Mouse (Mus musculus) liver, postnatal 0 days (tissue): Measurements from ENCODE around the gene N4bp2. TPM values are rescaled to one million over a fixed set of nuclear protein-coding genes. Genes with fewer than 3 reads are reported as not detected.

Experiments used
- ATAC-seq: fragments of 200-750 bp; cut with Nextera tagmentation; 2 replicates; pipeline ENCODE4 v1.8.0; 2017; ENCODE audit warnings: mild to moderate bottlenecking, moderate library complexity
- DNase-seq: peaks from one replicate; pipeline ENCODE4 v3.0.0-alpha.2; 2016
- H3K27ac ChIP-seq: fragments of 300-500 bp; sonication (generic); 2 replicates; pipeline ENCODE4 v1.5.1; 2014; ENCODE audit warnings: antibody characterized with exemption, moderate library complexity, mild to moderate bottlenecking, low read depth
- H3K27me3 ChIP-seq: fragments of 300-500 bp; sonication (generic); 2 replicates; pipeline ENCODE4 v1.6.1; 2014; ENCODE audit warnings: low read length, control low read depth, mixed read lengths; ENCODE audit not compliant: insufficient read depth
- H3K36me3 ChIP-seq: fragments of 300-500 bp; sonication (generic); replicated peaks from 2 replicates; pipeline ENCODE4 v1.6.1; 2014; ENCODE audit warnings: mild to moderate bottlenecking, control low read depth, low read length, moderate library complexity, mixed read lengths; ENCODE audit not compliant: insufficient read depth
- H3K4me1 ChIP-seq: fragments of 300-500 bp; sonication (generic); 2 replicates; pipeline ENCODE4 v1.6.1; 2014; ENCODE audit warnings: antibody characterized with exemption, mild to moderate bottlenecking, control low read depth; ENCODE audit not compliant: insufficient read depth
- H3K4me2 ChIP-seq: fragments of 300-500 bp; sonication (generic); 2 replicates; pipeline ENCODE4 v1.6.1; 2014; ENCODE audit warnings: low read depth, mild to moderate bottlenecking, low read length, moderate library complexity, mixed read lengths
- H3K4me3 ChIP-seq: fragments of 300-500 bp; sonication (generic); 2 replicates; pipeline ENCODE4 v1.5.1; 2014; ENCODE audit warnings: low read depth, low read length
- H3K9ac ChIP-seq: fragments of 300-500 bp; sonication (generic); replicated peaks from 2 replicates; pipeline ENCODE4 v1.6.1; 2014; ENCODE audit warnings: mild to moderate bottlenecking, moderate library complexity
- H3K9me3 ChIP-seq: fragments of 300-500 bp; sonication (generic); 2 replicates; pipeline ENCODE4 v1.6.1; 2016; ENCODE audit warnings: mild to moderate bottlenecking, control low read depth, low read length, mixed read lengths
- CTCF ChIP-seq: sonication (generic); IDR thresholded peaks from 2 replicates; pipeline ENCODE4 v1.5.1; 2016; ENCODE audit warnings: antibody characterized with exemption, low read depth
- EP300 ChIP-seq: IDR thresholded peaks from 2 replicates; pipeline ENCODE4 v1.6.1; 2016; ENCODE audit warnings: antibody characterized with exemption, low read depth, mild to moderate bottlenecking
- WGBS: fragments of 180-500 bp; shearing (Covaris S2); extraction: QIAGEN DNeasy Blood & Tissue Kit; methylation state at CpG from one replicate; pipeline ENCODE4 v1.1.7; 2014; ENCODE audit not compliant: insufficient replicate concordance; 5-methylcytosine and 5-hydroxymethylcytosine counted together
- polyA plus RNA-seq: library from polyadenylated mRNA; unstranded; fragments of >200 nt; fragmentation: Nextera tagmentation; extraction: Ambion mirVana; gene quantifications from 2 replicates; pipeline ENCODE4 v1.2.1, GENCODE M21; 2015

The N4bp2 gene
- polyA plus RNA-seq, 1 experiment from 2014 or later: 5.1 TPM

DNA sequence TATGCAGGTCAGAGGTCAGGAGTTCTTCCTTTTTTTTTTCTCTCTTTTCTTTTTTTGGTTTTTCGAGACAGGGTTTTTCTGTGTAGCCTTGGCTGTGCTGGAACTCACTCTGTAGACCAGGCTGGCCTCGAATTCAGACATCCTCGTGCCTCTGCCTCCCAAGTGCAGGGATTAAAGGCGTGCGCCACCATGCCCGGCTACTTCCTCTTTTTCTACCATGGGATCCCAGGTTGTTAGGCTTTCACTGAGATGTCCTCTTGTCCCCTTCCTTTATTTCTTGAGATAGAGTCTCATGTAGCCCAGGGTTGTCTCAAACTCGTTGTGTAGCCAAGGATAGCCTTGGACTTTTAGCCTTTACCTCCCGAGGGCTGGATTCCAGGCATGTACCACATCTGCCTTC lies 83.2 kb downstream of the N4bp2 start:
- Histone ChIP-seq H3K4me1 (no peaks in the 10 kb centered on the region), H3K4me3 (no peak overlapping the region), H3K36me3 (no peaks in the 10 kb centered on the region), H3K27ac (no peak overlapping the region), H3K9me3 (no peaks in the 10 kb centered on the region), H3K27me3 (no peaks in the 10 kb centered on the region), H3K4me2 (no peak overlapping the region), H3K9ac (no peak overlapping the region)
- ATAC-seq (no peak), DNase-seq (no peak)
- TF ChIP-seq CTCF: no peak
- TF ChIP-seq EP300: no peak
- WGBS: 54% methylated on average over 8 of the region's 8 CpGs

DNA sequence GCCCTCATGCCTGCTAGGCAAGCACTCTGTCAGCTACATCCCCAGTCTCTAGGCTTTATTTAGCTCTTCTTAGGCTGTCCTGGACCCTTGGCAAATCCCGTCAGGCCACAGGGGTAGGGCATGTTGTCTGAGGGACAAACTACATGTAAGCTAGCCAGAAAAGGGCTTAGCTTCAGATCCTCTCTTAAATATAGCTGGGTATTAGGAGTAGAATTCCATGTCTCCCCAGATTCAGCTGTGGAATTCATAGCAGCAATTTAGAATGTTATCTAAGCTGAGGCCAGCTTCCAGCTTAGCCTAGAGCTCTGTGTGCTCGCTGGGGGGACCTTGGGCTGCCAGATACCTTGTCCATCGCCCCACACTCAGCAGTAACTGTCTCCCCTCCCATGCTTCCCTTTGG lies 83.6 kb downstream of the N4bp2 start:
- no peaks in the 10 kb centered on the region for H3K36me3 ChIP-seq
- DNase-seq (no peak), ATAC-seq (no peak)
- no peak overlapping the region for H3K4me2 ChIP-seq
- no peak overlapping the region for H3K27ac ChIP-seq
- 81% methylated on average over 3 of the region's 3 CpGs for WGBS
- no peak overlapping the region for H3K4me3 ChIP-seq
- no peaks in the 10 kb centered on the region for H3K9me3 ChIP-seq
- no peak for TF ChIP-seq EP300
- no peak for TF ChIP-seq CTCF
- no peaks in the 10 kb centered on the region for H3K4me1 ChIP-seq
- no peaks in the 10 kb centered on the region for H3K27me3 ChIP-seq
- no peak overlapping the region for H3K9ac ChIP-seq

DNA sequence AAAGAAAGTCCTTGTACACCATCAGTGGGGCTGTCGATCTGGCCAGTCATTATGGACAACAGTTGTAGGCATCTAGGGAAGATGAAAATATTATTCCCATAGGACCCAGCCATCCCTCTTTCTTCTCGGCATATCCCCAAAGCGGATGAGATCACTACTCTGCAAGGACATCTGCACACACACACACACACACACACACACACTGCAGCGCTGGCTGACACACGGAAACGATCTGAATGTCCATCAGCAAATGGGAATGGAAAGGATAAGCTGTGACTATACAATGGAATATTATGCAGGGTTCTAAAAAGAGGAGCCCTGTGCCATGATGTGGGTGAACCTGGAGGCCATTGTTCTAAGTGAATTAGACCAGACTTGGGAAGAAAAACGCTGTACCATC lies 84.3 kb downstream of the N4bp2 start:
- Histone ChIP-seq H3K36me3 (no peaks in the 10 kb centered on the region), H3K27me3 (no peaks in the 10 kb centered on the region), H3K4me1 (no peaks in the 10 kb centered on the region), H3K27ac (no peak overlapping the region), H3K4me2 (no peak overlapping the region), H3K9ac (no peak overlapping the region), H3K9me3 (no peaks in the 10 kb centered on the region), H3K4me3 (no peak overlapping the region)
- TF ChIP-seq CTCF: no peak
- TF ChIP-seq EP300: no peak
- ATAC-seq: no peak
- DNase-seq: no peak
- 84% methylated on average over 7 of the region's 7 CpGs for WGBS

DNA sequence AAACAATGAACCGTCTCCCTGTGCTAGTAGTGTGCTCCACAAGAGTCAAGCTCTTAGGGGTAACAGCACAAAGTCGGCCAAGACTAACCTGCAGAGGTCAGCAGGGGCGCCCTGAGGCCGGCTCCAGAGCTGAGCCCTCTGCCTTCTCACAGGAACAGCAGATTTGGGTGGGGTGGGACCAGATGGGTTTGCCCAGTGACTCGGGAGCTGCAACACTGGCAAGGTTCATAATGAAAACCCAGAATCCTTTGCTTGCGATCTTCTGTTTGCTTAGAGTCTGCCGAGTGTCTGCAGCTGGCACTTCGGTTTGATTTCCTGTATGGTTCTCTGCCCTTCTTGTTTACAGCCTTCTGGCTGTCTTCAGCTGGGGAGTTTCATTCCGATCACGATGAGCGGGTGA lies 87.4 kb downstream of the N4bp2 start:
- 45% methylated on average over 11 of the region's 11 CpGs for WGBS
- TF ChIP-seq EP300 (no peak), CTCF (peak; percentile 25; the same call in 1 of the 2 replicates)
- Histone ChIP-seq H3K27ac (no peak overlapping the region), H3K27me3 (no peaks in the 10 kb centered on the region), H3K36me3 (no peaks in the 10 kb centered on the region), H3K4me1 (no peaks in the 10 kb centered on the region), H3K9me3 (no peaks in the 10 kb centered on the region), H3K9ac (no peak overlapping the region), H3K4me2 (no peak overlapping the region), H3K4me3 (no peak overlapping the region)
- ATAC-seq: peak; percentile 27; the same call in 1 of the 2 replicates
- DNase-seq: no peak

DNA sequence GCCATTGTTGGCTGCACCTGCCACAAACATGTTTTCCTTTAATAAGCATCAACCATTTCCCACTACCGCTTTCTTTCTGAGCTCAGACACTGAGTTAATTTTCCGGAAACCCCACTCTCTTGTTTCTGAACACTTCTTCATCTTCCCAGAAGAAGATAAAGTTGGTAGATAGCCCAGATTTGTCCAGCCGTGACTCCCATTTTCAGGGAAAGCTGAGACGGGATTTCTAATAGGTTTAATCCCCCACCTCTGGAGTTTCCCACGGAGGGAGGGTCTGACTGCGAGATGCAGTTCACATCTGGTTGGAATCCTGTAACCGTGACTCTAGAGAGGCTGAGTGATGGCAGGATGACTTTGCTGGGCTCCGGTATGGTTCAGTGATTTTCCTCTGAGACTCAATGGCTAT lies 91.5 kb downstream of the N4bp2 start:
- no peaks in the 10 kb centered on the region for H3K36me3 ChIP-seq
- DNase-seq (no peak), ATAC-seq (no peak)
- H3K4me3 ChIP-seq: no peak overlapping the region
- WGBS: 71% methylated on average over 8 of the region's 8 CpGs
- no peak overlapping the region for H3K9ac ChIP-seq
- no peaks in the 10 kb centered on the region for H3K27me3 ChIP-seq
- no peak overlapping the region for H3K4me2 ChIP-seq
- 0 out of 2 replicates have a peak, but pooled peaks cover 4% of the 10 kb centered on the region for H3K4me1 ChIP-seq
- TF ChIP-seq CTCF (no peak), EP300 (no peak)
- H3K9me3 ChIP-seq: no peaks in the 10 kb centered on the region
- peak overlapping the region; percentile 49 for H3K27ac ChIP-seq

DNA sequence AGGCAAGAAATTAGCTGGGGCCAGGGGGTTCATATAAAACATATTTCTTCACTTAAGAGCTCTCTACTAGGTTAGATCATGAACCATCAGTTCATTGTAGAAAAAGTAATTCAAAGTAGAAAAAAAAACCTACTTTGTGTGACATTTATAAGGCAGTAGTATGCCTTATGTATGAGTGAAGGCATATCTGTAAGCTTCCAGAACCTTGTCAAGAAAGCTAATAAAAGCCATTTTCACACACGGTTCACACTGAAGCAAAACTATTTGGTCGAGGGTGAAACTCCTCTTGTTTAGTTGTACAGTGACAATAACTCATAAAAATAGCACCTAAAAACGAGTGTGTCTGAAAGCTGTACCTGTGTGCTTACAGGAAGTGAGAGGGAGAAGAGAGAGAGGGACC lies 92.2 kb downstream of the N4bp2 start:
- no peak for TF ChIP-seq EP300
- no peak for TF ChIP-seq CTCF
- no peaks in the 10 kb centered on the region for H3K36me3 ChIP-seq
- no peak for ATAC-seq
- H3K4me2 ChIP-seq: no peak overlapping the region
- no peak overlapping the region for H3K9ac ChIP-seq
- 0 out of 2 replicates have a peak, but pooled peaks cover 4% of the 10 kb centered on the region for H3K4me1 ChIP-seq
- H3K9me3 ChIP-seq: no peaks in the 10 kb centered on the region
- WGBS: 55% methylated on average over 3 of the region's 3 CpGs
- H3K4me3 ChIP-seq: no peak overlapping the region
- DNase-seq: no peak
- H3K27me3 ChIP-seq: no peaks in the 10 kb centered on the region
- H3K27ac ChIP-seq: peak overlapping the region; percentile 49; the same call in 1 of the 2 replicates
